Mouse (Mus musculus) ES-Bruce4 (cell line): ENCODE data around the gene Triobp.

Experiments used
- CTCF ChIP-seq: IDR thresholded peaks from one replicate; pipeline ENCODE4 v1.8.1; 2011; ENCODE audit warnings: low read depth, low read length
- POLR2A ChIP-seq: IDR thresholded peaks from one replicate; pipeline ENCODE4 v1.8.1; 2011; ENCODE audit warnings: low read length; ENCODE audit not compliant: insufficient read depth

DNA sequence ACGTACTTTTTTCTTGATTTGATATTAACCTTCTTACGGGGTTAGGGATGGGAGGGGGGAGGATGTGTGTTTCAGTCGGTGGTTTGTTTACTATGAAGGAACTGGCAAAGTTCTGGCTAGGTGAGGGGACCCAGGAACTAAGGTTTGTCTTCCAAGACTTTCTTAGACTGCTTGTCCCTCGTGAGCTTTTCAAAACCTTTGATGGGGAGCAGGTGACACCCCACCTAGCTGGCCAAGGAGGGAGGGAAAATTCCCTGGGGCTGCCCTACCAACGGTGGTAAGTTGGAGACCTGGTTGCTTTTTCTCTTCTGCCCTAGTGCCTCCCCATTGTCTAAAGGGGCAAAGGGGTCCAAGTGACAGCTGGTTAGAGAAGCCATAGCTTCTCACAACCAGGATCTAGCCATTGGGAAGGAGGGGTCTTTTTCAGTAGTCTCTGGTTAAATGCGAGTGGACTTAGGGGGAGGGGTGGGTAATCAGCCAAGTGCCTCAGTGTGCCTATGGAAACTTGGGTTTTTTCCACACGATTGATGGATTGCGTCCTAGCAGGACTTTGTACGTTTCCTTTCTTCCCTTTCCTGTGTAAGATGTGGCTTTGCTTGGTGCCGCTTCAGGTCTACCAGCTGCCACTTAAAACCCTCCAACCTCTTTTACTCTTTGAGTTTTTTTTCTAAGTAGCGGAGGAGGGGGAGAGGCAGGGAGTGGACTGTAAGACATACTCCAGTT is 82.2 kb downstream of the Triobp start:
- TF ChIP-seq CTCF (no peak), POLR2A (no peak)
